ENCODE assay signal across 8 mouse cellular contexts in the genomic region with DNA sequence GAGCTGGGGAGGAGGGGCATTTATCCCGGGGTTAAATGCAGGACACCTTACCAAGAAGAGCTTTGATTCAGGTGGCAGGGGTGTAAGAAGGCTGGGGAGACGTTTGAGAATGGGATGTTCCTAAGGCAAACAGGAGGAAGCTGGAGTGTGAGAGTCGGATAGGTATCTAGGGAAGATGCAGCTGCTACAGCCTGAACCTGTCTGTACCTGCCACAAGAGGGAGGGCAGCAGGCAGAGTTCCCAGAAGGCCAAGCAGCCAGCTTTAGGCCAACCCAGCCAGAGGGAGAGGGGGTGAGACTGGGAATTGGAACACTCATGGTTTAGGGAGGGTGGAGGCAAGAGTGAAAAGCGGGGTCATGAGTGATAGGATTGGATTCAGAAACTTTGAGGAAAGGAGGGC. TPM values are rescaled to one million over a fixed set of nuclear protein-coding genes. Genes with fewer than 3 reads are reported as not detected.
DNase-seq lines count a peak whose midpoint lies in the region; ATAC-seq and TF ChIP-seq lines count a peak whose summit lies in the region.

No protein-coding gene starts in this region.

- peaks cover 13% of the 10 kb centered on the region for H3K4me1 ChIP-seq in kidney, embryonic 16.5 days (ENCODE audit: insufficient read depth, low read length)
- 0 out of 2 replicates have a peak, but pooled peaks cover 10% of the 10 kb centered on the region for H3K4me1 ChIP-seq in hindbrain, postnatal 0 days (ENCODE audit: insufficient read depth, low read length)
- H3K4me1 ChIP-seq in neural tube, embryonic 13.5 days (replicated peaks) = peaks cover 42% of the 10 kb centered on the region

- peaks cover 27% of the 10 kb centered on the region; the same call in 1 of the 2 replicates for H3K27me3 ChIP-seq in kidney, embryonic 16.5 days (ENCODE audit: insufficient read depth, low read length)
- no peaks in the 10 kb centered on the region for H3K27me3 ChIP-seq in hindbrain, postnatal 0 days (ENCODE audit: insufficient read depth, low read length)
- peaks cover 45% of the 10 kb centered on the region for H3K27me3 ChIP-seq in neural tube, embryonic 13.5 days

- no peak overlapping the region for H3K27ac ChIP-seq in kidney, embryonic 16.5 days (ENCODE audit: low read length)
- H3K27ac ChIP-seq in hindbrain, postnatal 0 days = peak overlapping the region; percentile 46; the same call in 1 of the 2 replicates
- H3K27ac ChIP-seq in neural tube, embryonic 13.5 days (replicated peaks) = 0 out of 2 replicates have a peak overlapping the region, but pooled peaks have one; percentile 6

- DNase-seq in kidney, postnatal 14 days = no peak
- no peak for DNase-seq in brain, embryonic 14.5 days (ENCODE audit: low read depth)
- peak; percentile 24 for DNase-seq in hindbrain, postnatal 0 days (ENCODE audit: low spot score)
- no peak for DNase-seq in gastrocnemius, postnatal 25 days
- DNase-seq in cerebellum, adult 11-12 months = no peak

- peaks cover 17% of the 10 kb centered on the region for H3K36me3 ChIP-seq in kidney, embryonic 16.5 days (ENCODE audit: insufficient read depth, low read length)
- no peaks in the 10 kb centered on the region for H3K36me3 ChIP-seq in hindbrain, postnatal 0 days (ENCODE audit: insufficient read depth, low read length)
- H3K36me3 ChIP-seq in neural tube, embryonic 13.5 days = no peaks in the 10 kb centered on the region

- H3K4me2 ChIP-seq in kidney, embryonic 16.5 days (replicated peaks; ENCODE audit: low read depth, low read length) = peak overlapping the region; percentile 68; the same call in 1 of the 2 replicates
- peak overlapping the region; percentile 83 for H3K4me2 ChIP-seq in hindbrain, postnatal 0 days (ENCODE audit: low read depth, low read length)
- H3K4me2 ChIP-seq in neural tube, embryonic 13.5 days = peak overlapping the region; percentile 82

- H3K9me3 ChIP-seq in kidney, embryonic 16.5 days (ENCODE audit: low read length) = no peaks in the 10 kb centered on the region
- H3K9me3 ChIP-seq in hindbrain, postnatal 0 days (ENCODE audit: low read length) = no peaks in the 10 kb centered on the region
- no peaks in the 10 kb centered on the region for H3K9me3 ChIP-seq in neural tube, embryonic 13.5 days

- no peak for TF ChIP-seq POLR2A in brain, embryonic 14.5 days (IDR thresholded peaks at IDR 0.05; ENCODE audit: borderline replicate concordance, extremely low read depth, insufficient read depth, insufficient read length, poor library complexity, severe bottlenecking)

- 26% methylated on average over 4 of the region's 4 CpGs for WGBS in kidney, embryonic 16.5 days
- 15% methylated on average over 4 of the region's 4 CpGs for WGBS in hindbrain, postnatal 0 days
- WGBS in neural tube, embryonic 13.5 days = 20% methylated on average over 4 of the region's 4 CpGs

- 0 out of 2 replicates have a peak, but pooled peaks have one; percentile 6 for TF ChIP-seq CTCF in brain, embryonic 14.5 days (IDR thresholded peaks at IDR 0.05; ENCODE audit: borderline replicate concordance, extremely low read depth, insufficient read depth, insufficient read length)
- peak; percentile 58 for TF ChIP-seq CTCF in hindbrain, postnatal 0 days (IDR thresholded peaks at IDR 0.05; ENCODE audit: low read depth)

- no peak overlapping the region for H3K9ac ChIP-seq in kidney, embryonic 16.5 days (replicated peaks; ENCODE audit: low read length)
- peak overlapping the region; percentile 66; the same call in 1 of the 2 replicates for H3K9ac ChIP-seq in hindbrain, postnatal 0 days (replicated peaks; ENCODE audit: low read length)
- peak overlapping the region; percentile 72; the same call in 1 of the 2 replicates for H3K9ac ChIP-seq in neural tube, embryonic 13.5 days

- no peak overlapping the region for H3K4me3 ChIP-seq in kidney, embryonic 16.5 days (ENCODE audit: low read length)
- peak overlapping the region; percentile 58 for H3K4me3 ChIP-seq in hindbrain, postnatal 0 days (ENCODE audit: low read length)
- peak overlapping the region; percentile 56 for H3K4me3 ChIP-seq in neural tube, embryonic 13.5 days

- no peak for ATAC-seq in kidney, embryonic 16.5 days (ENCODE audit: low FRiP score, low TSS enrichment)
- no peak for ATAC-seq in hindbrain, postnatal 0 days
- ATAC-seq in neural tube, embryonic 13.5 days (ENCODE audit: low read depth) = no peak
- ATAC-seq in activated CD4-positive, CD25-positive, alpha-beta regulatory T cell, adult 4 months = no peak

RNA-seq across cellular contexts. Expression of gene Zfp385a, which starts 0.9 kb away (rescaled TPM):
- 12.4 and 14.4 TPM in 2 replicates for polyA plus RNA-seq in kidney, embryonic 16.5 days (2015; fragmentation: Nextera tagmentation; extraction: Ambion mirVana)
- 20.3 and 37.5 TPM in 2 replicates for polyA plus RNA-seq in brain, embryonic 14.5 days (2012; rRNA removed)
- total RNA-seq in hindbrain, postnatal 0 days (2014; rRNA removed) = 20.6 and 25.8 TPM in 2 replicates
- polyA plus RNA-seq in hindbrain, postnatal 0 days (2015; fragmentation: Nextera tagmentation; extraction: Ambion mirVana) = 19.8 and 23.1 TPM in 2 replicates
- polyA plus RNA-seq in neural tube, embryonic 13.5 days (2015; fragmentation: Nextera tagmentation; extraction: Ambion mirVana) = 17.1 and 18.4 TPM in 2 replicates
- not detected for polyA plus RNA-seq in activated CD4-positive, CD25-positive, alpha-beta regulatory T cell, adult 4 months (2017; shearing (Covaris generic))
- total RNA-seq in gastrocnemius, postnatal 25 days (2021) = 10 to 100 TPM; 17.0 to 77.5 TPM

RNA-seq across cellular contexts. Expression of gene Itga5, which starts 25.8 kb away (rescaled TPM):
- 40.7 and 44.3 TPM in 2 replicates for polyA plus RNA-seq in kidney, embryonic 16.5 days (2015; fragmentation: Nextera tagmentation; extraction: Ambion mirVana)
- polyA plus RNA-seq in brain, embryonic 14.5 days (2012; rRNA removed) = 7.6 and 11.1 TPM in 2 replicates
- total RNA-seq in hindbrain, postnatal 0 days (2014; rRNA removed) = 8.2 and 8.3 TPM in 2 replicates
- 4.9 and 5.0 TPM in 2 replicates for polyA plus RNA-seq in hindbrain, postnatal 0 days (2015; fragmentation: Nextera tagmentation; extraction: Ambion mirVana)
- polyA plus RNA-seq in neural tube, embryonic 13.5 days (2015; fragmentation: Nextera tagmentation; extraction: Ambion mirVana) = 9.2 and 11.6 TPM in 2 replicates
- 1 to 10 TPM; 1.3 to 2.2 TPM for polyA plus RNA-seq in activated CD4-positive, CD25-positive, alpha-beta regulatory T cell, adult 4 months (2017; shearing (Covaris generic))
- 10 to 100 TPM in 1 of 2 experiments, 1 to 10 TPM in 1; 9.5 to 15.2 TPM for total RNA-seq in gastrocnemius, postnatal 25 days (2021)

RNA-seq across cellular contexts. Expression of gene Gpr84, which starts 30.4 kb away (rescaled TPM):
- 0.30 and 0.67 TPM in 2 replicates for polyA plus RNA-seq in kidney, embryonic 16.5 days (2015; fragmentation: Nextera tagmentation; extraction: Ambion mirVana)
- polyA plus RNA-seq in brain, embryonic 14.5 days (2012; rRNA removed) = 0.30 and 0.33 TPM in 2 replicates
- 0.58 and 0.86 TPM in 2 replicates for total RNA-seq in hindbrain, postnatal 0 days (2014; rRNA removed)
- polyA plus RNA-seq in hindbrain, postnatal 0 days (2015; fragmentation: Nextera tagmentation; extraction: Ambion mirVana) = 0.30 and 0.37 TPM in 2 replicates
- polyA plus RNA-seq in neural tube, embryonic 13.5 days (2015; fragmentation: Nextera tagmentation; extraction: Ambion mirVana) = 0.57 and 0.62 TPM in 2 replicates
- not detected for polyA plus RNA-seq in activated CD4-positive, CD25-positive, alpha-beta regulatory T cell, adult 4 months (2017; shearing (Covaris generic))
- total RNA-seq in gastrocnemius, postnatal 25 days (2021) = not detected

Comparison
In these comparisons a context has a peak if more than half of its experiments do, and no peak if none do; other contexts are left out.
1. RNA of gene Zfp385a, which starts 0.9 kb away (polyA plus RNA-seq): 20.3 to 37.5 TPM in brain, embryonic 14.5 days, 19.8 to 23.1 TPM in hindbrain, postnatal 0 days, 17.1 to 18.4 TPM in neural tube, embryonic 13.5 days and 12.4 to 14.4 TPM in kidney, embryonic 16.5 days; not detected in activated CD4-positive, CD25-positive, alpha-beta regulatory T cell, adult 4 months; every median in the first group is over 10 times any median in the second.
2. Peak in every context shown above with its lines, with median percentiles within 50 percentile points of each other: H3K4me2 ChIP-seq.